In the genomic region with DNA sequence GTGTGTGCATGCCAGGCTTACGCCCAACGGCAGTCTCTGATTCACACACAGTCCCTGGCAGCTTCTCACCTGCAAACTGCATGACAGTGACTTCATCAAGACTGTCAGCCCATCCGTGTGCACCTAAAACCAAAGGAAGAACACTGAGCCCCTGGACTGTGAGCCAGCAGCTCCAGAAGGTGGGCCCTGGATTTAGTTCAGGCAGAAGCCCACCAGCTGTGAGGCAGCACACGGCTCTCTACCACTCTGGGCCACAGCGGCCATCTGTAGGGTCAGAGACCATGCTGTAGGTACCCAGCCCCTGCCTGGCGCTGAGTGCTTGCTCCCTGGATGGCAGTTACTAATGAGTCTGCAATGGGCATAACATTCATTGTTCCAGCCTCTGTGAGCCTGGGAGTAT, we compare ENCODE assay signal across 11 mouse cellular contexts.
DNase-seq lines count a peak whose midpoint lies in the region; ATAC-seq lines count a peak whose summit lies in the region.
"Had no signal": no experiment of that assay in that cellular context is flagged by ENCODE, and none has a peak within 500 bp of the region (broad histone marks: within the 10 kb centered on the region; RNA-seq: fewer than 3 reads in every experiment).

No protein-coding gene starts in this region.

- no peak overlapping the region for H3K27ac ChIP-seq in intestine, embryonic 16.5 days (ENCODE audit: low read length)
- H3K27ac ChIP-seq in intestine, embryonic 15.5 days: no peak overlapping the region
- peak overlapping the region; percentile 67; the same call in 1 of the 2 replicates for H3K27ac ChIP-seq in neural tube, embryonic 13.5 days (replicated peaks)
- no peak overlapping the region for H3K27ac ChIP-seq in neural tube, embryonic 15.5 days (replicated peaks)
- peak overlapping the region; percentile 63 for H3K27ac ChIP-seq in hindbrain, embryonic 14.5 days

- no peaks in the 10 kb centered on the region for H3K27me3 ChIP-seq in intestine, embryonic 16.5 days (replicated peaks; ENCODE audit: control insufficient read depth, insufficient read depth, low read length)
- no peaks in the 10 kb centered on the region for H3K27me3 ChIP-seq in intestine, embryonic 15.5 days (replicated peaks)
- H3K27me3 ChIP-seq in neural tube, embryonic 13.5 days: no peaks in the 10 kb centered on the region
- no peaks in the 10 kb centered on the region for H3K27me3 ChIP-seq in neural tube, embryonic 15.5 days (replicated peaks)
- H3K27me3 ChIP-seq in hindbrain, embryonic 14.5 days (ENCODE audit: control insufficient read depth, insufficient read depth, low read length): no peaks in the 10 kb centered on the region

- no peak overlapping the region for H3K4me2 ChIP-seq in intestine, embryonic 16.5 days (ENCODE audit: low read depth, low read length)
- no peak overlapping the region for H3K4me2 ChIP-seq in intestine, embryonic 15.5 days (replicated peaks)
- H3K4me2 ChIP-seq in neural tube, embryonic 13.5 days: no peak overlapping the region
- H3K4me2 ChIP-seq in neural tube, embryonic 15.5 days: no peak overlapping the region
- no peak overlapping the region for H3K4me2 ChIP-seq in hindbrain, embryonic 14.5 days (replicated peaks)

- WGBS in intestine, embryonic 16.5 days: 87% methylated on average over 6 of the region's 6 CpGs
- 85% methylated on average over 6 of the region's 6 CpGs for WGBS in intestine, embryonic 15.5 days
- 71% methylated on average over 6 of the region's 6 CpGs for WGBS in neural tube, embryonic 13.5 days
- WGBS in neural tube, embryonic 15.5 days: 64% methylated on average over 6 of the region's 6 CpGs
- 66% methylated on average over 6 of the region's 6 CpGs for WGBS in hindbrain, embryonic 14.5 days

- H3K9ac ChIP-seq in intestine, embryonic 16.5 days (ENCODE audit: low read depth, low read length): 0 out of 2 replicates have a peak overlapping the region, but pooled peaks have one; percentile 17
- no peak overlapping the region for H3K9ac ChIP-seq in intestine, embryonic 15.5 days
- H3K9ac ChIP-seq in neural tube, embryonic 13.5 days: 0 out of 2 replicates have a peak overlapping the region, but pooled peaks have one; percentile 18
- no peak overlapping the region; the same call in 1 of the 2 replicates for H3K9ac ChIP-seq in neural tube, embryonic 15.5 days (replicated peaks)
- peak overlapping the region; percentile 17; the same call in 1 of the 2 replicates for H3K9ac ChIP-seq in hindbrain, embryonic 14.5 days

- H3K9me3 ChIP-seq in intestine, embryonic 16.5 days (ENCODE audit: control insufficient read depth, low read length): no peaks in the 10 kb centered on the region
- no peaks in the 10 kb centered on the region for H3K9me3 ChIP-seq in intestine, embryonic 15.5 days
- H3K9me3 ChIP-seq in neural tube, embryonic 13.5 days: no peaks in the 10 kb centered on the region
- H3K9me3 ChIP-seq in neural tube, embryonic 15.5 days (replicated peaks): no peaks in the 10 kb centered on the region
- no peaks in the 10 kb centered on the region for H3K9me3 ChIP-seq in hindbrain, embryonic 14.5 days (ENCODE audit: control insufficient read depth, low read length)
- H3K9me3 ChIP-seq: megakaryocyte, embryonic 14.5 days had no signal

- DNase-seq in hindbrain, embryonic 14.5 days (ENCODE audit: low spot score): no peak
- no peak for DNase-seq in urinary bladder, postnatal 14 days (ENCODE audit: low spot score)
- no peak for DNase-seq in right cerebral cortex, postnatal 36 days (ENCODE audit: low spot score in 2 of 2)
- DNase-seq: cerebellum, adult 11-12 months; right cerebral cortex, adult 18-20 months; thymus, adult 2 months had no signal

- ATAC-seq in intestine, embryonic 16.5 days: no peak
- ATAC-seq in intestine, embryonic 15.5 days: no peak
- no peak for ATAC-seq in neural tube, embryonic 13.5 days (ENCODE audit: low read depth)
- ATAC-seq in neural tube, embryonic 15.5 days (ENCODE audit: low FRiP score): no peak
- no peak for ATAC-seq in hindbrain, embryonic 14.5 days (ENCODE audit: low FRiP score)

- no peaks in the 10 kb centered on the region for H3K36me3 ChIP-seq in intestine, embryonic 16.5 days (ENCODE audit: control insufficient read depth, insufficient read depth, low read length)
- H3K36me3 ChIP-seq in intestine, embryonic 15.5 days: no peaks in the 10 kb centered on the region
- H3K36me3 ChIP-seq in neural tube, embryonic 13.5 days: no peaks in the 10 kb centered on the region
- H3K36me3 ChIP-seq in neural tube, embryonic 15.5 days: no peaks in the 10 kb centered on the region
- H3K36me3 ChIP-seq in hindbrain, embryonic 14.5 days (replicated peaks; ENCODE audit: control insufficient read depth, insufficient read depth): no peaks in the 10 kb centered on the region

- no peak overlapping the region for H3K4me3 ChIP-seq in intestine, embryonic 16.5 days (ENCODE audit: low read length)
- no peak overlapping the region for H3K4me3 ChIP-seq in intestine, embryonic 15.5 days (replicated peaks)
- H3K4me3 ChIP-seq in neural tube, embryonic 13.5 days: no peak overlapping the region
- H3K4me3 ChIP-seq in neural tube, embryonic 15.5 days (replicated peaks): no peak overlapping the region
- no peak overlapping the region for H3K4me3 ChIP-seq in hindbrain, embryonic 14.5 days (replicated peaks; ENCODE audit: low read length)
- H3K4me3 ChIP-seq: megakaryocyte, embryonic 14.5 days had no signal

- peaks cover 8% of the 10 kb centered on the region; the same call in 1 of the 2 replicates for H3K4me1 ChIP-seq in intestine, embryonic 16.5 days (ENCODE audit: control insufficient read depth, insufficient read depth, low read length)
- peaks cover 16% of the 10 kb centered on the region; the same call in 1 of the 2 replicates for H3K4me1 ChIP-seq in intestine, embryonic 15.5 days (replicated peaks)
- peaks cover 83% of the 10 kb centered on the region for H3K4me1 ChIP-seq in neural tube, embryonic 13.5 days (replicated peaks)
- peaks cover 65% of the 10 kb centered on the region for H3K4me1 ChIP-seq in neural tube, embryonic 15.5 days
- H3K4me1 ChIP-seq in hindbrain, embryonic 14.5 days (replicated peaks; ENCODE audit: control insufficient read depth, insufficient read depth, low read length): peaks cover 63% of the 10 kb centered on the region

Comparison
In these comparisons a context has a peak if more than half of its experiments do, and no peak if none do; other contexts are left out.
1. H3K27ac ChIP-seq: peak in neural tube, embryonic 13.5 days (single experiment) and hindbrain, embryonic 14.5 days (single experiment); none in intestine, embryonic 16.5 days (single experiment), intestine, embryonic 15.5 days (single experiment) and neural tube, embryonic 15.5 days (single experiment).
2. H3K9ac ChIP-seq: peak in intestine, embryonic 16.5 days (single experiment), neural tube, embryonic 13.5 days (single experiment) and hindbrain, embryonic 14.5 days (single experiment); none in intestine, embryonic 15.5 days (single experiment) and neural tube, embryonic 15.5 days (single experiment).